8 mouse cellular contexts compared by ENCODE assay signal in the genomic region with DNA sequence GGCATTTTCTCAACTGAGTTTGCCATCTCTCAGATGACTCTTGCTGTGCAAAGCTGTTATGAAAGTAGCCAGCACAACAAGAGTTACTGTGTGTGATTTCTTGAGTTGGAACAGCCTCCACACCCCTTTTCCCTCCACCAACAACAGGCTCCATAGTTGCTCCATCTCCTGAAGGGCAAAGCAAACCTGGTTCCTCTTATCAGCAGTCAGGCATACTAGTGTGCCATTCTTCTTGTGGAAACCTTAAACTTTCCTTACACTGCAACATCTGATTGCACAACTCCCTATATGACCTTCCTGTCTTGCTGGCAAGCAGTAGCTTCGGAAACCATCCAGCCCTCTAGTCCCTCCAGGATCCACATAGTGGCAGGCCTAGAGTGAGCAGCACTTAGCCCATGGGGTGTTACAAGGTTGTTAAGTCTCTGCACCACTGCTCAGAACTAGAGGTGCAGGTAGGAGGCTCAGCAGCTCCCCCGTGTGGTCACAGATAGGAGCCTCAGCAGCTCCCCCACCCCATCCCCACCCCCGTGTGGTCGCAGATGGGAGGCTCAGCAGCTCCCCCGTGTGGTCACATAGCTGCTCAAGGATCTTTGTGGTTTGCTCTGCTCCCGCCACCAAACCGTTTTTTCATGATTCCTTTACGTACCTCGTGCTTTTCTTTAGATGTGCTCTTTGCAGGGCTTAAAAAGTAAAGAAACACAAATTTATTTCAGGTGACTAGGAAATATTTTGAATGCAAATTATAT. TPM values are rescaled to one million over a fixed set of nuclear protein-coding genes. Genes with fewer than 3 reads are reported as not detected.
DNase-seq lines count a peak whose midpoint lies in the region; ATAC-seq lines count a peak whose summit lies in the region.

No protein-coding gene starts in this region.

- intact Hi-C loops in left cerebral cortex, postnatal 14 days (cut with DNase I) = no loop called here

- peak; percentile 93 for ATAC-seq in inflammation-experienced regulatory T-cells, adult 6 months

- DNase-seq in adipocyte (ENCODE audit: low spot score) = peak; percentile 44
- peak; percentile 53 to 83 for DNase-seq in cerebellum, postnatal 4 days (ENCODE audit: low spot score in 2 of 2)
- peak; percentile 86 for DNase-seq in gastrocnemius, postnatal 10 days
- peak; percentile 84 to 86 for DNase-seq in left cerebral cortex, postnatal 14 days (ENCODE audit: low spot score in 2 of 2)
- DNase-seq in mesoderm, embryonic 11.5 days (ENCODE audit: low read depth, low spot score) = peak; percentile 92
- DNase-seq in right cerebral cortex, postnatal 36 days (ENCODE audit: low spot score in 2 of 2) = peak; percentile 63 to 70
- peak; percentile 69 for DNase-seq in yolk sac, embryonic 10.5 days (ENCODE audit: low spot score)

RNA-seq across cellular contexts. Expression of gene Gm26661, which starts 25.6 kb away (rescaled TPM):
- not detected for total RNA-seq in gastrocnemius, postnatal 10 days (2021)
- polyA plus RNA-seq in inflammation-experienced regulatory T-cells, adult 6 months (2017; shearing (Covaris generic)) = not detected
- not detected for total RNA-seq in left cerebral cortex, postnatal 14 days (2021)

RNA-seq across cellular contexts. Expression of gene Flnb, which starts 52.0 kb away (rescaled TPM):
- total RNA-seq in gastrocnemius, postnatal 10 days (2021) = 10 to 100 TPM; 29.5 to 30.8 TPM
- 10 to 100 TPM in 1 of 3 experiments, 1 to 10 TPM in 2; 5.4 to 11.4 (median 6.1) TPM for polyA plus RNA-seq in inflammation-experienced regulatory T-cells, adult 6 months (2017; shearing (Covaris generic))
- total RNA-seq in left cerebral cortex, postnatal 14 days (2021) = 10 to 100 TPM; 31.2 to 33.8 TPM

Comparison
In these comparisons a context has a peak if more than half of its experiments do, and no peak if none do; other contexts are left out.
1. Peak in every context shown above with its lines: DNase-seq and ATAC-seq.